In the genomic region with DNA sequence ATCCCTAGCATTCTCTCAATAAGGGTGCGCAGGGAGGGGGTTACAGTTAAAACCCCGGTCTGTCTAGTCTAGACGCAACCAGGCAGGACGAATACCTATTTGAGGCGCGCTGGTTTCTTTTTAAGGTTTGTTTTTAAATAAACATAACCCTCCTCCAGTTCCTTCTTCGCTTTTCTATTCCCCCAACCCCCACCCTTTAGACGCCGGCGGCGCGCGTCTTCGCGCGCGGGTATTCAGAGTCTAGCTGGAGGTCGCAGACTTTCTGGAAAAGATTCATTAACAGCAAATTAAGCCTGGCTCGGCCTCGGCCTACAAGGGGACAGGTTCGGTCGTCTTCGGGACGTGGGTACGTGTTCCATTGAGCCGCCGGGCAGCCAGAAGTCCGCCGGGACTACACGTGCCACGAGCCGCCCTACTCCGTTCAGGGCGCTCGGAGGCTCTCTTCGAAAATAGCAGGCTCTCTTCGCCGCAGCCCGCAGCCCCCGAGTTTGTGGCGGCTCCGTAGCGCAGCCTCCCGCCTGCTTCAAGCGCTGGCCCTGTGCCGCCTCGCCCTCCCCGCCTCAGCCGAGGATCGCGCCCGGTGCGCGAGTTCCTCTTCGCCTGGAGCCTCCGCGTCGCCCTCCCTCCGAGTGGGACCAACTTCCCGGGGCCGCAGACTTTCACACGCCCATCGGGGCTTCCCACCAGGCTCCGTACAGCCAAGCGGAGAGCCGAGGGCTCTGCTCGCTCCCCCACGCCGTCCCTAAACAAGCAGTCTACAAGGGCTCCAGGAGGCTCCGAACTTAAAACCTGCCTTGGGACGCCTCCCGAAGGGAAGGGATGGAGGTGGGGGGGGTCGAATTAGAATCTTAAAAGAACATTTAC, we compare ENCODE assay signal across 8 mouse cellular contexts.
DNase-seq lines count a peak whose midpoint lies in the region; ATAC-seq and TF ChIP-seq lines count a peak whose summit lies in the region.

No protein-coding gene starts in this region.

- peaks cover 0 to 8% of the 10 kb centered on the region in 2 experiments for H3K36me3 ChIP-seq in CH12.LX (replicated peaks in 1 of 2; ENCODE audit: control insufficient read depth in 1 of 2, insufficient read depth in 1 of 2, low read length in 1 of 2)
- no peaks in the 10 kb centered on the region for H3K36me3 ChIP-seq in heart, embryonic 16.5 days (ENCODE audit: control insufficient read depth, insufficient read depth)
- no peaks in the 10 kb centered on the region for H3K36me3 ChIP-seq in limb, embryonic 10.5 days
- H3K36me3 ChIP-seq in midbrain, embryonic 12.5 days, result no peaks in the 10 kb centered on the region

- in situ Hi-C loops in CH12.LX (cut with MboI; ENCODE audit: low pct_ligation_motif_present, low pct_unique_long_range_greater_than_20kb, low sequenced_read_pairs), result no loop called here

- WGBS in heart, embryonic 16.5 days, result 2% methylated on average over 73 of the region's 73 CpGs
- WGBS in limb, embryonic 10.5 days, result 1% methylated on average over 62 of the region's 73 CpGs
- WGBS in midbrain, embryonic 12.5 days, result 3% methylated on average over 73 of the region's 73 CpGs

- H3K27ac ChIP-seq in CH12.LX (ENCODE audit: insufficient read depth, low read depth), result peak overlapping the region; percentile 94
- H3K27ac ChIP-seq in heart, embryonic 16.5 days (ENCODE audit: low read length), result peak overlapping the region; percentile 61
- H3K27ac ChIP-seq in limb, embryonic 10.5 days, result peak overlapping the region; percentile 92
- H3K27ac ChIP-seq in midbrain, embryonic 12.5 days (replicated peaks), result peak overlapping the region; percentile 95

- peak; percentile 4; the same call in 1 of the 2 replicates for TF ChIP-seq POLR2A in CH12.LX (IDR thresholded peaks at IDR 0.05; ENCODE audit: low read depth, low read length)

- peak overlapping the region; percentile 40; the same call in 1 of the 2 replicates for H3K4me2 ChIP-seq in CH12.LX (ENCODE audit: insufficient read depth, low read depth, poor library complexity, severe bottlenecking)
- peak overlapping the region; percentile 85 for H3K4me2 ChIP-seq in heart, embryonic 16.5 days (ENCODE audit: low read depth, low read length)
- H3K4me2 ChIP-seq in midbrain, embryonic 12.5 days (replicated peaks), result peak overlapping the region; percentile 61

- H3K79me2 ChIP-seq in CH12.LX (replicated peaks; ENCODE audit: control insufficient read depth, extremely low read depth, insufficient read depth, poor library complexity, severe bottlenecking), result peaks cover 62% of the 10 kb centered on the region

- H3K9me3 ChIP-seq in CH12.LX (replicated peaks; ENCODE audit: low read length), result no peaks in the 10 kb centered on the region
- no peaks in the 10 kb centered on the region for H3K9me3 ChIP-seq in heart, embryonic 16.5 days (replicated peaks; ENCODE audit: control insufficient read depth, low read length)
- H3K9me3 ChIP-seq in limb, embryonic 10.5 days (replicated peaks), result no peaks in the 10 kb centered on the region
- H3K9me3 ChIP-seq in midbrain, embryonic 12.5 days, result no peaks in the 10 kb centered on the region

- ATAC-seq in heart, embryonic 16.5 days (replicated peaks; ENCODE audit: extremely low read depth, insufficient read depth, low FRiP score), result no peak
- ATAC-seq in midbrain, embryonic 12.5 days (ENCODE audit: low FRiP score, low read depth), result no peak

- H3K27me3 ChIP-seq in CH12.LX (replicated peaks), result no peaks in the 10 kb centered on the region
- peaks cover 54% of the 10 kb centered on the region for H3K27me3 ChIP-seq in heart, embryonic 16.5 days (ENCODE audit: control insufficient read depth, insufficient read depth, low read length)
- peaks cover 100% of the 10 kb centered on the region for H3K27me3 ChIP-seq in limb, embryonic 10.5 days (ENCODE audit: low read depth, poor library complexity, severe bottlenecking)
- H3K27me3 ChIP-seq in midbrain, embryonic 12.5 days, result peaks cover 94% of the 10 kb centered on the region

- H3K4me1 ChIP-seq in CH12.LX (ENCODE audit: control insufficient read depth in 1 of 2, insufficient read depth in 2 of 2), result peaks cover 3 to 22% of the 10 kb centered on the region in 2 experiments
- H3K4me1 ChIP-seq in heart, embryonic 16.5 days (ENCODE audit: control insufficient read depth, insufficient read depth, low read length), result peaks cover 19% of the 10 kb centered on the region
- H3K4me1 ChIP-seq in limb, embryonic 10.5 days, result peaks cover 65% of the 10 kb centered on the region
- H3K4me1 ChIP-seq in midbrain, embryonic 12.5 days, result peaks cover 41% of the 10 kb centered on the region

- no peak for TF ChIP-seq CTCF in CH12.LX (conservative IDR thresholded peaks at IDR 0.05 in 1 of 2, IDR thresholded peaks at IDR 0.05 in 1 of 2; ENCODE audit: low read depth in 2 of 2, low read length in 2 of 2)

- TF ChIP-seq EP300 in CH12.LX (IDR thresholded peaks at IDR 0.05; ENCODE audit: low read length), result no peak

- peak overlapping the region; percentile 51 to 96 (median 61) for H3K4me3 ChIP-seq in CH12.LX (replicated peaks in 1 of 3; ENCODE audit: low read depth in 2 of 3, low read length in 2 of 3, poor library complexity in 1 of 3)
- peak overlapping the region; percentile 71 for H3K4me3 ChIP-seq in heart, embryonic 16.5 days (ENCODE audit: low read length)
- peak overlapping the region; percentile 69 for H3K4me3 ChIP-seq in limb, embryonic 10.5 days
- H3K4me3 ChIP-seq in midbrain, embryonic 12.5 days, result peak overlapping the region; percentile 67

- dilution Hi-C loops in CH12.LX (cut with MboI; ENCODE audit: extremely low pct_ligation_motif_present, extremely low pct_unique_long_range_greater_than_20kb, low sequenced_read_pairs), result no loop called here

- peak overlapping the region; percentile 75 for H3K9ac ChIP-seq in CH12.LX (ENCODE audit: insufficient read depth, low read depth)
- peak overlapping the region; percentile 84 for H3K9ac ChIP-seq in heart, embryonic 16.5 days (ENCODE audit: low read length)
- H3K9ac ChIP-seq in midbrain, embryonic 12.5 days (replicated peaks), result peak overlapping the region; percentile 86

- TF ChIP-seq RAD21 in CH12.LX (IDR thresholded peaks at IDR 0.05; ENCODE audit: low read depth, low read length), result no peak

- peak; percentile 51 for DNase-seq in embryo, embryonic 10.5 days (ENCODE audit: low spot score)
- DNase-seq in embryo, embryonic 10 days (ENCODE audit: low spot score), result no peak
- DNase-seq in CH12.LX (ENCODE audit: extremely low read depth), result peak; percentile 17
- DNase-seq in embryo, embryonic 9.5 days (ENCODE audit: extremely low spot score), result peak; percentile 46
- DNase-seq in limb, embryonic 10.5 days (ENCODE audit: low spot score), result peak; percentile 63
- peak; percentile 44 to 63 for DNase-seq in thymus, postnatal 36 days

TF ChIP-seq in CH12.LX, 34 proteins besides CTCF, POLR2A, EP300 and RAD21:
- TF ChIP-seq UBTF (IDR thresholded peaks at IDR 0.05; ENCODE audit: low read depth, low read length) (peak; percentile 80; the same call in 1 of the 2 replicates), SIN3A (IDR thresholded peaks at IDR 0.05; ENCODE audit: low read length) (peak; percentile 6; the same call in 1 of the 2 replicates), POLR2AphosphoS2 (IDR thresholded peaks at IDR 0.05; ENCODE audit: low read depth, low read length) (no peak), BHLHE40 (IDR thresholded peaks at IDR 0.05; ENCODE audit: low read depth, low read length) (peak; percentile 68), MXI1 (IDR thresholded peaks at IDR 0.05; ENCODE audit: low read depth, low read length) (0 out of 2 replicates have a peak, but pooled peaks have one; percentile 17), MEF2A (IDR thresholded peaks at IDR 0.05; ENCODE audit: borderline replicate concordance, low read depth, low read length) (peak; percentile 40; the same call in 1 of the 2 replicates)
